Mouse (Mus musculus): Measurements from ENCODE around the gene Cactin. TPM values are rescaled to one million over a fixed set of nuclear protein-coding genes. Genes with fewer than 3 reads are reported as not detected.

The Cactin gene
- total RNA-seq, 2 experiments from 2014 or later, result 7.9 to 8.3 TPM

- DNase-seq, result no peak
These were observed 22.0 kb downstream of the Cactin start, which contains the start of gene Gipc3 for GRCm38 (mm10) chr10:81342686-81343505. TSS of gene Gipc3 (minus strand) at chr10:81343266.

GRCm38 (mm10) chr10:81344421-81345161, 23.7 kb downstream of the Cactin start:
- DNase-seq, result no peak

GRCm38 (mm10) chr10:81345162-81345534, 24.2 kb downstream of the Cactin start:
- DNase-seq, result no peak

GRCm38 (mm10) chr10:81346453-81347067, 25.7 kb downstream of the Cactin start:
- no peak for DNase-seq

GRCm38 (mm10) chr10:81349146-81349545, 28.2 kb downstream of the Cactin start:
- DNase-seq, result no peak

GRCm38 (mm10) chr10:81349961-81350350, 29.1 kb downstream of the Cactin start:
- DNase-seq, result no peak

- DNase-seq, result peak; percentile 99
These were observed 29.6 kb downstream of the Cactin start, which contains the start of gene Hmg20b for GRCm38 (mm10) chr10:81350351-81351063. TSS of gene Hmg20b (minus strand) at chr10:81350480.

GRCm38 (mm10) chr10:81351678-81352291, 30.9 kb downstream of the Cactin start:
- DNase-seq, result no peak

GRCm38 (mm10) chr10:81354738-81355477, 34.0 kb downstream of the Cactin start:
- no peak for DNase-seq

GRCm38 (mm10) chr10:81355533-81355932, 34.6 kb downstream of the Cactin start:
- DNase-seq, result no peak

- DNase-seq, result no peak
These were observed 35.6 kb downstream of the Cactin start for GRCm38 (mm10) chr10:81356352-81356990.

- DNase-seq, result peak; percentile 90
These were observed 36.3 kb downstream of the Cactin start, which contains the start of gene Mfsd12 for GRCm38 (mm10) chr10:81356991-81357844. TSS of gene Mfsd12 (plus strand) at chr10:81357491.

GRCm38 (mm10) chr10:81358209-81358608, 37.3 kb downstream of the Cactin start:
- no peak for DNase-seq

- DNase-seq, result no peak
These were observed 37.9 kb downstream of the Cactin start for GRCm38 (mm10) chr10:81358841-81359240.

- DNase-seq, result no peak
These were observed 39.8 kb downstream of the Cactin start for GRCm38 (mm10) chr10:81360721-81361120.

- DNase-seq, result no peak
These were observed 41.5 kb downstream of the Cactin start for GRCm38 (mm10) chr10:81362336-81362949.

GRCm38 (mm10) chr10:81363436-81364346, 42.8 kb downstream of the Cactin start:
- DNase-seq, result no peak

- no peak for DNase-seq
These were observed 43.8 kb downstream of the Cactin start for GRCm38 (mm10) chr10:81364666-81365065.

Measured in gastrocnemius, postnatal 25 days (tissue).